Mouse (Mus musculus): ENCODE measurements at regions not wholly inside any gene's neighbourhood (a gene's known extent, or its start where the extent isn't known, plus 50 kb on each side); places are given as distances from the start of the nearest gene placed in this dataset.

GRCm38 (mm10) chr1:128821991-128822390, 229.9 kb upstream of the Cxcr4 start:
- 38% methylated on average over 6 of the region's 6 CpGs for WGBS
- ATAC-seq (ENCODE audit: borderline replicate concordance, extremely low read depth, low FRiP score, low TSS enrichment), result peak; percentile 55; the same call in 1 of the 2 replicates
- Histone ChIP-seq H3K4me2 (no peak overlapping the region), H3K9ac (no peak overlapping the region), H3K9me3 (no peaks in the 10 kb centered on the region), H3K27me3 (no peaks in the 10 kb centered on the region), H3K27ac (no peak overlapping the region), H3K4me3 (no peak overlapping the region), H3K4me1 (peaks cover 6% of the 10 kb centered on the region; the same call in 1 of the 2 replicates), H3K36me3 (no peaks in the 10 kb centered on the region)

GRCm38 (mm10) chr1:128820527-128820926, 228.4 kb upstream of the Cxcr4 start:
- Histone ChIP-seq H3K9me3 (no peaks in the 10 kb centered on the region), H3K36me3 (no peaks in the 10 kb centered on the region), H3K9ac (no peak overlapping the region), H3K4me3 (no peak overlapping the region), H3K4me2 (no peak overlapping the region), H3K27me3 (no peaks in the 10 kb centered on the region), H3K4me1 (peaks cover 6% of the 10 kb centered on the region; the same call in 1 of the 2 replicates), H3K27ac (no peak overlapping the region)
- 87% methylated on average over 1 of the region's 1 CpGs for whole genome bisulfite sequencing
- ATAC-seq (ENCODE audit: borderline replicate concordance, extremely low read depth, low FRiP score, low TSS enrichment), result no peak

- 88% methylated on average over 6 of the region's 6 CpGs for WGBS
- Histone ChIP-seq H3K9ac (no peak overlapping the region), H3K4me1 (peaks cover 6% of the 10 kb centered on the region; the same call in 1 of the 2 replicates), H3K27me3 (no peaks in the 10 kb centered on the region), H3K27ac (no peak overlapping the region), H3K4me3 (no peak overlapping the region), H3K36me3 (no peaks in the 10 kb centered on the region), H3K9me3 (no peaks in the 10 kb centered on the region), H3K4me2 (no peak overlapping the region)
- ATAC-seq (ENCODE audit: borderline replicate concordance, extremely low read depth, low FRiP score, low TSS enrichment), result no peak
These were observed 227.5 kb upstream of the Cxcr4 start for GRCm38 (mm10) chr1:128819611-128820010.

- Histone ChIP-seq H3K9ac (no peak overlapping the region), H3K4me1 (no peaks in the 10 kb centered on the region), H3K36me3 (no peaks in the 10 kb centered on the region), H3K27me3 (no peaks in the 10 kb centered on the region), H3K9me3 (no peaks in the 10 kb centered on the region), H3K27ac (no peak overlapping the region), H3K4me3 (no peak overlapping the region), H3K4me2 (no peak overlapping the region)
- ATAC-seq (ENCODE audit: borderline replicate concordance, extremely low read depth, low FRiP score, low TSS enrichment), result no peak
- WGBS, result 67% methylated on average over 5 of the region's 5 CpGs
These were observed 221.3 kb upstream of the Cxcr4 start for GRCm38 (mm10) chr1:128813379-128813778.

GRCm38 (mm10) chr1:128810860-128811259, 218.8 kb upstream of the Cxcr4 start:
- Histone ChIP-seq H3K4me1 (no peaks in the 10 kb centered on the region), H3K36me3 (no peaks in the 10 kb centered on the region), H3K27ac (no peak overlapping the region), H3K27me3 (no peaks in the 10 kb centered on the region), H3K4me2 (no peak overlapping the region), H3K9ac (no peak overlapping the region), H3K9me3 (no peaks in the 10 kb centered on the region), H3K4me3 (no peak overlapping the region)
- ATAC-seq (ENCODE audit: borderline replicate concordance, extremely low read depth, low FRiP score, low TSS enrichment), result no peak
- 87% methylated on average over 3 of the region's 3 CpGs for WGBS

- ATAC-seq (ENCODE audit: borderline replicate concordance, extremely low read depth, low FRiP score, low TSS enrichment), result no peak
These were observed 218.0 kb upstream of the Cxcr4 start for GRCm38 (mm10) chr1:128810094-128810493.

GRCm38 (mm10) chr1:128809601-128810000, 217.5 kb upstream of the Cxcr4 start:
- H3K4me2 ChIP-seq, result no peak overlapping the region
- ATAC-seq (ENCODE audit: borderline replicate concordance, extremely low read depth, low FRiP score, low TSS enrichment), result no peak

More at GRCm38 (mm10) chr1:128810094-128810493, 218.0 kb upstream of the Cxcr4 start:
- Histone ChIP-seq H3K27me3 (no peaks in the 10 kb centered on the region), H3K9me3 (no peaks in the 10 kb centered on the region), H3K36me3 (no peaks in the 10 kb centered on the region), H3K4me1 (no peaks in the 10 kb centered on the region), H3K9ac (no peak overlapping the region), H3K27ac (no peak overlapping the region), H3K4me3 (no peak overlapping the region), H3K4me2 (no peak overlapping the region)
- whole genome bisulfite sequencing, result 74% methylated on average over 2 of the region's 2 CpGs

GRCm38 (mm10) chr1:128808599-128808998, 216.5 kb upstream of the Cxcr4 start:
- H3K4me2 ChIP-seq, result no peak overlapping the region
- 79% methylated on average over 5 of the region's 5 CpGs for WGBS
- H3K36me3 ChIP-seq, result no peaks in the 10 kb centered on the region
- no peaks in the 10 kb centered on the region for H3K27me3 ChIP-seq
- no peak overlapping the region for H3K4me3 ChIP-seq
- H3K9ac ChIP-seq, result no peak overlapping the region
- H3K4me1 ChIP-seq, result peaks cover 7% of the 10 kb centered on the region
- no peak overlapping the region for H3K27ac ChIP-seq
- H3K9me3 ChIP-seq, result no peaks in the 10 kb centered on the region
- ATAC-seq (ENCODE audit: borderline replicate concordance, extremely low read depth, low FRiP score, low TSS enrichment), result no peak

More at GRCm38 (mm10) chr1:128809601-128810000, 217.5 kb upstream of the Cxcr4 start:
- Histone ChIP-seq H3K9ac (no peak overlapping the region), H3K27me3 (no peaks in the 10 kb centered on the region), H3K4me3 (no peak overlapping the region), H3K27ac (no peak overlapping the region), H3K36me3 (no peaks in the 10 kb centered on the region), H3K9me3 (no peaks in the 10 kb centered on the region), H3K4me1 (no peaks in the 10 kb centered on the region)
- 82% methylated on average over 8 of the region's 8 CpGs for WGBS

GRCm38 (mm10) chr1:128805687-128806653, 213.9 kb upstream of the Cxcr4 start:
- H3K9me3 ChIP-seq, result no peaks in the 10 kb centered on the region
- ATAC-seq (ENCODE audit: borderline replicate concordance, extremely low read depth, low FRiP score, low TSS enrichment), result no peak
- no peak overlapping the region for H3K4me2 ChIP-seq
- no peak overlapping the region for H3K4me3 ChIP-seq
- H3K27ac ChIP-seq, result no peak overlapping the region
- WGBS, result 45% methylated on average over 10 of the region's 10 CpGs
- H3K27me3 ChIP-seq, result no peaks in the 10 kb centered on the region
- no peaks in the 10 kb centered on the region for H3K36me3 ChIP-seq
- H3K9ac ChIP-seq, result no peak overlapping the region
- H3K4me1 ChIP-seq, result peaks cover 11% of the 10 kb centered on the region

- no peak overlapping the region for H3K9ac ChIP-seq
- peaks cover 11% of the 10 kb centered on the region for H3K4me1 ChIP-seq
- H3K4me2 ChIP-seq, result no peak overlapping the region
- no peaks in the 10 kb centered on the region for H3K27me3 ChIP-seq
- no peak overlapping the region for H3K4me3 ChIP-seq
- ATAC-seq (ENCODE audit: borderline replicate concordance, extremely low read depth, low FRiP score, low TSS enrichment), result peak; percentile 91
- H3K36me3 ChIP-seq, result no peaks in the 10 kb centered on the region
- no peaks in the 10 kb centered on the region for H3K9me3 ChIP-seq
- peak overlapping the region; percentile 88 for H3K27ac ChIP-seq
- 15% methylated on average over 9 of the region's 9 CpGs for WGBS
These were observed 211.5 kb upstream of the Cxcr4 start for GRCm38 (mm10) chr1:128803433-128804060.

- ATAC-seq (ENCODE audit: borderline replicate concordance, extremely low read depth, low FRiP score, low TSS enrichment), result peak; percentile 60
- Histone ChIP-seq H3K36me3 (no peaks in the 10 kb centered on the region), H3K27me3 (no peaks in the 10 kb centered on the region), H3K4me2 (no peak overlapping the region), H3K4me3 (no peak overlapping the region), H3K9ac (no peak overlapping the region), H3K4me1 (peaks cover 11% of the 10 kb centered on the region), H3K27ac (peak overlapping the region; percentile 88), H3K9me3 (no peaks in the 10 kb centered on the region)
These were observed 211.0 kb upstream of the Cxcr4 start for GRCm38 (mm10) chr1:128803058-128803432.

GRCm38 (mm10) chr1:128798721-128799120, 206.6 kb upstream of the Cxcr4 start:
- peaks cover 5% of the 10 kb centered on the region for H3K4me1 ChIP-seq
- no peaks in the 10 kb centered on the region for H3K36me3 ChIP-seq
- WGBS, result 73% methylated on average over 4 of the region's 4 CpGs
- H3K9ac ChIP-seq, result no peak overlapping the region
- no peaks in the 10 kb centered on the region for H3K27me3 ChIP-seq
- no peaks in the 10 kb centered on the region for H3K9me3 ChIP-seq
- no peak overlapping the region for H3K4me3 ChIP-seq
- no peak for ATAC-seq (ENCODE audit: borderline replicate concordance, extremely low read depth, low FRiP score, low TSS enrichment)
- no peak overlapping the region for H3K27ac ChIP-seq
- no peak overlapping the region for H3K4me2 ChIP-seq

Data from lung, embryonic 15.5 days (tissue).